Mouse (Mus musculus) spleen, adult 2 months (tissue): Measurements from ENCODE around the gene Lmod3. TPM values are rescaled to one million over a fixed set of nuclear protein-coding genes. Genes with fewer than 3 reads are reported as not detected.

Experiments
- DNase-seq, 2 experiments: peaks; one replicate each; pipeline versions ENCODE4 v3.0.0 to v3.0.0-alpha.2; 2012 to 2021; ENCODE audit warnings: low spot score in 2 of 2, low read depth in 1 of 2
- H3K27ac ChIP-seq: fragments of 200-500 bp; 2 replicates; pipeline ENCODE4 v1.5.1; 2012; ENCODE audit warnings: low read length, inconsistent platforms; ENCODE audit not compliant: insufficient read depth
- H3K27me3 ChIP-seq: fragments of 200-500 bp; 2 replicates; pipeline ENCODE4 v1.6.1; 2012; ENCODE audit warnings: mild to moderate bottlenecking, moderate library complexity, low read length, inconsistent platforms; ENCODE audit not compliant: control insufficient read depth, insufficient read depth
- H3K36me3 ChIP-seq: fragments of 200-500 bp; 2 replicates; pipeline ENCODE4 v1.6.1; 2012; ENCODE audit warnings: mild to moderate bottlenecking, low read length, inconsistent platforms; ENCODE audit not compliant: control insufficient read depth, insufficient read depth
- H3K4me1 ChIP-seq: fragments of 200-500 bp; 2 replicates; pipeline ENCODE4 v1.6.1; 2011; ENCODE audit warnings: inconsistent platforms; ENCODE audit not compliant: control insufficient read depth, insufficient read depth, insufficient read length
- H3K4me3 ChIP-seq: fragments of 200-500 bp; 2 replicates; pipeline ENCODE4 v1.5.1; 2011; ENCODE audit warnings: mild to moderate bottlenecking, inconsistent platforms; ENCODE audit not compliant: insufficient read depth, insufficient read length; ENCODE audit errors: extremely low read depth
- CTCF ChIP-seq: fragments of 200-500 bp; IDR thresholded peaks from 2 replicates; pipeline ENCODE4 v1.5.1; 2011; ENCODE audit warnings: mild to moderate bottlenecking, inconsistent platforms; ENCODE audit not compliant: insufficient read depth, insufficient read length, insufficient replicate concordance; ENCODE audit errors: extremely low read depth
- POLR2A ChIP-seq: fragments of 200-500 bp; IDR thresholded peaks from 2 replicates; pipeline ENCODE4 v1.6.1; 2011; ENCODE audit warnings: low read depth, low read length, inconsistent platforms
- WGBS: fragments of 180-500 bp; shearing (Covaris S2); methylation state at CpG from one replicate; pipeline ENCODE4 v1.1.7; 2018; 5-methylcytosine and 5-hydroxymethylcytosine counted together
- polyA plus RNA-seq: library from polyadenylated mRNA; depleted of rRNA; stranded (reverse); fragments of >200 nt; gene quantifications from 2 replicates; pipeline ENCODE4 v1.2.3, GENCODE M21; 2012

Gene Lmod3
- polyA plus RNA-seq, 1 experiment, result not detected

GRCm38 (mm10) chr6:97221205-97222025, 31.1 kb downstream of the Lmod3 start:
- TF ChIP-seq POLR2A (no peak), CTCF (no peak)
- Histone ChIP-seq H3K4me3 (no peak overlapping the region), H3K4me1 (peaks cover 24% of the 10 kb centered on the region; the same call in 1 of the 2 replicates), H3K27me3 (no peaks in the 10 kb centered on the region), H3K36me3 (peaks cover 2% of the 10 kb centered on the region), H3K27ac (peak overlapping the region; percentile 82)
- no peak for DNase-seq
- 34% methylated on average over 15 of the region's 15 CpGs for WGBS

DNA sequence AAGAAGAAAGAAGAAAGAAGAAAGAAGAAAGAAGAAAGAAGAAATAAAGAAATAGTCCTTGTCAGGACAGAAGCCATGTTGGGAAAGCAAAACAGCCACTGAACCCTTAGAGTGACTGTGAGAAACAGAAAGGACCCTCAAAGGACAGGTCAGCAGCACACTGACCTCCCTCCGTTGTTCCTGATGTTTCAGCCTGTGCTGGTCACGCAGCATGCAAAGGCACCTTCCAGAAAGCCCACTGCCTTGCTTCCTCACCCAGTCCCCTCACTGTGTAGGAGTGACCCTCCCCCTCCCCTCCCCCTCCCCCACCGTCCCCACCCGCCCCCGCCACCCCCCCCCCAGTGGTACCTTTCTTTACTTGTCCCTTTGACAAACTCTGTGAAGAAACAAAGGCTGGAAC, 31.9 kb downstream of the Lmod3 start:
- Histone ChIP-seq H3K4me3 (no peak overlapping the region), H3K27ac (no peak overlapping the region), H3K36me3 (no peaks in the 10 kb centered on the region; the same call in 1 of the 2 replicates), H3K4me1 (peaks cover 24% of the 10 kb centered on the region; the same call in 1 of the 2 replicates), H3K27me3 (no peaks in the 10 kb centered on the region)
- TF ChIP-seq POLR2A, result no peak
- TF ChIP-seq CTCF, result no peak
- 89% methylated on average over 3 of the region's 5 CpGs for WGBS
- DNase-seq, result no peak

GRCm38 (mm10) chr6:97216154-97216821, 36.3 kb downstream of the Lmod3 start:
- TF ChIP-seq POLR2A, result no peak
- TF ChIP-seq CTCF, result no peak
- WGBS, result 71% methylated on average over 4 of the region's 4 CpGs
- no peak for DNase-seq
- no peaks in the 10 kb centered on the region for H3K27me3 ChIP-seq
- H3K4me3 ChIP-seq, result no peak overlapping the region
- H3K27ac ChIP-seq, result no peak overlapping the region
- peaks cover 2% of the 10 kb centered on the region; the same call in 1 of the 2 replicates for H3K36me3 ChIP-seq
- peaks cover 20% of the 10 kb centered on the region; the same call in 1 of the 2 replicates for H3K4me1 ChIP-seq

DNA sequence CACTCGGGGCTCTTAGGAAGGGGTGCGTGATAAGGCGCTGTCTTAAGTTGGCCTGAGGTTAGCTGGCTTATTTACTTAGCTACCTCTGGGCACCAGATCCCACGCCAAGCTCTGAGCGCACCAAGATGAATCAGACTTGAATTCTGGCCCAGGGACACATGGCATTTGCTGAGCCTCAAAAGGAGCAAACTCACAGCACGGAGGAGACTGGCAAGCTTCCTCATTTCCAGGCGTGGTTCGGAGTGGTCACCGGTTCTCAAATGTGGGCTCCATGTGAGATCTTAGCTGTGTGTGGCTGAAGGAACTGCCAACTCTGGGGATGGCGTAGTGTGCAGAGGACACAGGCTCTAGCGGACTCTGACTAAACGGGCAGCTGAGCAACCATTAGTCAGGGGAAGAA, 40.6 kb downstream of the Lmod3 start:
- Histone ChIP-seq H3K36me3 (peaks cover 2% of the 10 kb centered on the region; the same call in 1 of the 2 replicates), H3K27ac (peak overlapping the region; percentile 71), H3K4me3 (peak overlapping the region; percentile 61), H3K4me1 (peaks cover 15% of the 10 kb centered on the region; the same call in 1 of the 2 replicates), H3K27me3 (no peaks in the 10 kb centered on the region)
- DNase-seq, result peak in 1 of 2 experiments; percentile 25
- WGBS, result 6% methylated on average over 12 of the region's 12 CpGs
- no peak for TF ChIP-seq CTCF

- WGBS, result under 1% methylated on average over 22 of the region's 22 CpGs
- Histone ChIP-seq H3K27ac (peak overlapping the region; percentile 83), H3K27me3 (no peaks in the 10 kb centered on the region), H3K4me1 (peaks cover 15% of the 10 kb centered on the region; the same call in 1 of the 2 replicates), H3K36me3 (peaks cover 2% of the 10 kb centered on the region; the same call in 1 of the 2 replicates), H3K4me3 (peak overlapping the region; percentile 63)
- DNase-seq, result peak in 1 of 2 experiments; percentile 40
- no peak for TF ChIP-seq CTCF
- TF ChIP-seq POLR2A, result peak; percentile 28; the same call in 1 of the 2 replicates
Observed at GRCm38 (mm10) chr6:97210962-97211601, 41.5 kb downstream of the Lmod3 start.

DNA sequence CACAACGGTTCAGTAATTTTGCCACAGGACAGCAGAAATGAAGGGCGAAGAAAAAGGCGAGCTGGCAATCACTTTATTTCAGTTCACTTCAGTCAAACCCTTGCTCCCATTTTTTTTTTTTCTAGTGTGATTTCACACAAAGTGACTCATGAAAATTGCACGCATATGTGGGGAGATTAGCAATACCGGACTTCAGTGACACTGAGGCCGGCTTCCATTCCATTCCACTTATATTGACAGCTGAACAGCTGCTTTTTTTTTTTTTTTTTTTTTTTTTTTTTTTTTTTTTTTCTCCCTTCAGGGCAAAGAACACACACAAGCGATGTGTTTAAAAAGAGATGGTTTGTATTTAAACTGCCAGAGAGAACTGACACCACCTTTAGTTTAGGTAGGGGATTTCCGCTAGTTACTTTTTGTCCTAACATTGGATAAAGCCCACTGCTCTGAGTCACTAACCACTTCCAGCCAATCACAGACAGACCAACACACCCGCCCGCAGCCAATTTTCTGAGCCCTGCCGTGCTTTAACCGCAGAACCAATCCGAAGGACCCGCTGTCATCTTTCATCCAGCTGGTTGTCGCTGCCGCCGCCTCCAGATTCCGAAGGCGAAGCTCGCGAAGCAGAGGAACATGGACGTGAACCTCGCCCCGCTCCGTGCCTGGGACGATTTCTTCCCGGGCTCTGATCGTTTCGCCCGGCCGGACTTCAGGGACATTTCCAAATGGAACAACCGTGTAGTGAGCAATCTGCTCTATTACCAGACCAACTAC, 42.2 kb downstream of the Lmod3 start, which contains the start of gene Arl6ip5:
Arl6ip5 (plus strand) TSS at position 499 of the 771 bp plus-strand sequence.
- Histone ChIP-seq H3K36me3 (peaks cover 2% of the 10 kb centered on the region; the same call in 1 of the 2 replicates), H3K27me3 (no peaks in the 10 kb centered on the region), H3K4me1 (peaks cover 15% of the 10 kb centered on the region; the same call in 1 of the 2 replicates), H3K27ac (peak within 1 kb of the TSS; percentile 83), H3K4me3 (peak within 1 kb of the TSS; percentile 63)
- peak; percentile 87 for DNase-seq
- 4% methylated on average over 32 of the region's 32 CpGs for WGBS
- peak; percentile 50; the same call in 1 of the 2 replicates for TF ChIP-seq POLR2A
- no peak for TF ChIP-seq CTCF
